Mouse (Mus musculus) kidney, postnatal 25 days (tissue): ENCODE measurements at regions not wholly inside any gene's neighbourhood (a gene's known extent, or its start where the extent isn't known, plus 50 kb on each side); places are given as distances from the start of the nearest gene placed in this dataset.

Experiments
- DNase-seq, 2 experiments: peaks; one replicate each; pipeline ENCODE4 v3.0.0; 2021; ENCODE audit warnings: mixed read lengths in 2 of 2

DNA sequence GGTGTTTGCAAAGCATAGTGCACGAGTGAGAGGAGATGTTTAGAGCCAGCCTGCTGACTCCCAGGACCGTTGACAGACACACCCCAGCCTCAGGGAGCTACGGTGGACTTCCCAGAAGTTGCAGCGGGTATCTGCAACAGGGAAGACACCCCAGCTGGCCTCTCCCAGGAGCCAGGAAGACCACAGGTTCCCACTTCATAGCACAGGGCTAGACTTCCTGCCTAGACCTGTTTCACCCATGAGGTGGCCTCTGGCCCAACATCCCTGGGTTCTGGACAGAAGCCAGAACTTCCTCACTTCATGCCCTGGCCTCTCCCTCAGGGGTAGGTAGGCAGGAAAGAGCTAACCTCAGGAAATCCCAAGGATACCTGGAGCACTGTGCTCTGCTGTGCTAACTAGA is 66.7 kb upstream of the Hand1 start:
- DNase-seq: no peak

GRCm38 (mm10) chr11:57895497-57895896 is 62.9 kb upstream of the Hand1 start:
- DNase-seq: no peak

- DNase-seq: no peak
Observed at GRCm38 (mm10) chr11:57882736-57883635, 50.4 kb upstream of the Hand1 start.
